Mouse (Mus musculus) E14TG2a.4 (cell line): ENCODE measurements at regions not wholly inside any gene's neighbourhood (a gene's known extent, or its start where the extent isn't known, plus 50 kb on each side); places are given as distances from the start of the nearest gene placed in this dataset.

Experiments
- H3K27me3 ChIP-seq: 2 replicates; pipeline ENCODE4 v1.6.1; 2014; ENCODE audit warnings: low read length, control low read depth; ENCODE audit not compliant: insufficient read depth
- H3K36me3 ChIP-seq: 2 replicates; pipeline ENCODE4 v1.6.1; 2014; ENCODE audit warnings: low read length, control low read depth; ENCODE audit not compliant: insufficient read depth
- H3K4me1 ChIP-seq: replicated peaks from 2 replicates; pipeline ENCODE4 v1.6.1; 2014; ENCODE audit warnings: low read depth, low read length, control low read depth
- H3K4me3 ChIP-seq: replicated peaks from 2 replicates; pipeline ENCODE4 v1.5.1; 2014; ENCODE audit warnings: mild to moderate bottlenecking, low read length
- H3K9me3 ChIP-seq: 2 replicates; pipeline ENCODE4 v1.6.1; 2014; ENCODE audit warnings: low read length, control low read depth
- CTCF ChIP-seq: conservative IDR thresholded peaks from 2 replicates; pipeline ENCODE4 v1.5.1; 2014; ENCODE audit warnings: low read length
- NANOG ChIP-seq: IDR thresholded peaks from 2 replicates; pipeline ENCODE4 v1.6.1; 2014; ENCODE audit warnings: borderline replicate concordance, low read length, mixed read lengths
- POU5F1 ChIP-seq: IDR thresholded peaks from 2 replicates; pipeline ENCODE4 v1.6.1; 2014; ENCODE audit warnings: low read length, borderline replicate concordance

- Histone ChIP-seq H3K9me3 (no peaks in the 10 kb centered on the region), H3K27me3 (peaks cover 35% of the 10 kb centered on the region), H3K36me3 (no peaks in the 10 kb centered on the region), H3K4me3 (no peak overlapping the region), H3K4me1 (peaks cover 18% of the 10 kb centered on the region)
- TF ChIP-seq POU5F1 (no peak), CTCF (no peak), NANOG (no peak)
These were observed 145.8 kb upstream of the Tut7 start for GRCm38 (mm10) chr13:59968584-59969240.

GRCm38 (mm10) chr13:59966535-59967255 lies 143.7 kb upstream of the Tut7 start:
- H3K4me3 ChIP-seq, result no peak overlapping the region
- no peaks in the 10 kb centered on the region for H3K9me3 ChIP-seq
- H3K27me3 ChIP-seq, result peaks cover 25% of the 10 kb centered on the region
- no peaks in the 10 kb centered on the region for H3K36me3 ChIP-seq
- peaks cover 15% of the 10 kb centered on the region for H3K4me1 ChIP-seq
- TF ChIP-seq POU5F1 (no peak), CTCF (no peak), NANOG (no peak)

- H3K9me3 ChIP-seq, result no peaks in the 10 kb centered on the region
- H3K27me3 ChIP-seq, result peaks cover 18% of the 10 kb centered on the region
- H3K4me1 ChIP-seq, result no peaks in the 10 kb centered on the region
- H3K36me3 ChIP-seq, result no peaks in the 10 kb centered on the region
- no peak overlapping the region for H3K4me3 ChIP-seq
- TF ChIP-seq CTCF, result no peak
- no peak for TF ChIP-seq POU5F1
- TF ChIP-seq NANOG, result no peak
These were observed 142.0 kb upstream of the Tut7 start for GRCm38 (mm10) chr13:59964981-59965380.

- peaks cover 5% of the 10 kb centered on the region; the same call in 1 of the 2 replicates for H3K27me3 ChIP-seq
- H3K4me1 ChIP-seq, result no peaks in the 10 kb centered on the region
- no peaks in the 10 kb centered on the region for H3K9me3 ChIP-seq
- no peak for TF ChIP-seq NANOG
- no peak for TF ChIP-seq POU5F1
- H3K36me3 ChIP-seq, result no peaks in the 10 kb centered on the region
- H3K4me3 ChIP-seq, result no peak overlapping the region
These were observed 140.0 kb upstream of the Tut7 start for GRCm38 (mm10) chr13:59962676-59963664.

- TF ChIP-seq CTCF, result no peak
- no peak for TF ChIP-seq POU5F1
- no peak for TF ChIP-seq NANOG
- Histone ChIP-seq H3K4me1 (no peaks in the 10 kb centered on the region), H3K36me3 (no peaks in the 10 kb centered on the region), H3K4me3 (no peak overlapping the region), H3K27me3 (no peaks in the 10 kb centered on the region), H3K9me3 (no peaks in the 10 kb centered on the region; the same call in 1 of the 2 replicates)
These were observed 133.5 kb upstream of the Tut7 start for GRCm38 (mm10) chr13:59956441-59956840.

- TF ChIP-seq NANOG (no peak), POU5F1 (no peak), CTCF (no peak)
- Histone ChIP-seq H3K4me1 (peaks cover 12% of the 10 kb centered on the region), H3K9me3 (no peaks in the 10 kb centered on the region; the same call in 1 of the 2 replicates), H3K4me3 (no peak overlapping the region), H3K36me3 (no peaks in the 10 kb centered on the region), H3K27me3 (no peaks in the 10 kb centered on the region)
These were observed 129.9 kb upstream of the Tut7 start for GRCm38 (mm10) chr13:59952809-59953208.

GRCm38 (mm10) chr13:59952116-59952515 lies 129.2 kb upstream of the Tut7 start:
- Histone ChIP-seq H3K36me3 (no peaks in the 10 kb centered on the region), H3K27me3 (no peaks in the 10 kb centered on the region), H3K9me3 (no peaks in the 10 kb centered on the region; the same call in 1 of the 2 replicates), H3K4me3 (no peak overlapping the region), H3K4me1 (peaks cover 12% of the 10 kb centered on the region)
- no peak for TF ChIP-seq POU5F1
- no peak for TF ChIP-seq NANOG
- no peak for TF ChIP-seq CTCF

- Histone ChIP-seq H3K9me3 (no peaks in the 10 kb centered on the region; the same call in 1 of the 2 replicates), H3K27me3 (no peaks in the 10 kb centered on the region), H3K4me1 (peaks cover 12% of the 10 kb centered on the region), H3K4me3 (no peak overlapping the region), H3K36me3 (no peaks in the 10 kb centered on the region)
- TF ChIP-seq NANOG (no peak), POU5F1 (no peak), CTCF (no peak)
These were observed 127.3 kb upstream of the Tut7 start for GRCm38 (mm10) chr13:59950281-59950680.
